Mouse (Mus musculus): ENCODE measurements around the gene Jak3.
"Not testable (repeated sequence)": the region's sequence is repeated elsewhere in the genome, so short reads cannot be mapped to it uniquely, and the experiment has no call there.

Gene Jak3

DNA sequence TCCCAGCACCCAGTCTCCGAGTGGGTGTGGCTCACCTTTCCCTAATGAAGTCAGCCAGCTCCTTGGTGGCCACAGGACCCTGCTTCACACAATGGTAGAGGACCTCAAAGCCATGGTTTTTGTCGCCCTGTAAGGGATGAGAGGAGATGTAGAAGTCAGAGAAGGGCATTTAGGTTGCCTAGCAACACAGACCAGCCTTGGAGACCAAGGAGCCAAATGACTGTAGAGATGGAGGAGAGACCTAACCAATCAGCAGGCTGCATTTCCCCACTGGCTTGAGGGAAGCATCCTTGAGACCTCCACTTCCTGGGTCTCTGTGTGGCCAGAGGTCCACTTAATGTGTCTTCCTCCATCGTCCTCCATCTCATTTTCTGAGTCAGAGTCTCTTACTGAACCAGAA lies 42.2 kb downstream of the Jak3 start:
- no peak for DNase-seq (ENCODE audit: extremely low read depth, insufficient read length, low spot score)

DNA sequence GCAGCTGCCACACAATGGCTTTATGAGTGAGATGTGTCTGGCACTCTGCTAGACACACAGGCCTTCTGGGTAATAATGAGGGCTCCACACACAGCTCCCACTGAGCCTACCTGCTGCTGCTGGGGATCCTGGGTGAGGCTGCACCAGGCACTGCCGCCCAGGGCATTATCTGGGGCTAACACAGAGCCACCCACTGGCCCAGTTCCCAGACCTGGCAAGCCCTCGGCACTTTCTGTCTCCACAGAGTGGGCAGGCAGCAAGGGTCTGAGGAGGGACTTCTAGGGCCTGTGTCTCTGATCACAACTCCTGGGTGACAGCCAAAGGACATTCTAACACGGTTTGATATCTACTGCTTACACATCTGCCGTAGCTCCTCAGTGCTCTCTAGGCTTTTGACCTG lies 43.1 kb downstream of the Jak3 start:
- DNase-seq (ENCODE audit: extremely low read depth, insufficient read length, low spot score), result no peak

GRCm38 (mm10) chr8:71719928-71720457 lies 43.9 kb downstream of the Jak3 start:
- DNase-seq (ENCODE audit: extremely low read depth, insufficient read length, low spot score), result no peak

- DNase-seq (ENCODE audit: extremely low read depth, insufficient read length, low spot score), result peak; percentile 53
Observed at GRCm38 (mm10) chr8:71723047-71723551, 47.0 kb downstream of the Jak3 start.

DNA sequence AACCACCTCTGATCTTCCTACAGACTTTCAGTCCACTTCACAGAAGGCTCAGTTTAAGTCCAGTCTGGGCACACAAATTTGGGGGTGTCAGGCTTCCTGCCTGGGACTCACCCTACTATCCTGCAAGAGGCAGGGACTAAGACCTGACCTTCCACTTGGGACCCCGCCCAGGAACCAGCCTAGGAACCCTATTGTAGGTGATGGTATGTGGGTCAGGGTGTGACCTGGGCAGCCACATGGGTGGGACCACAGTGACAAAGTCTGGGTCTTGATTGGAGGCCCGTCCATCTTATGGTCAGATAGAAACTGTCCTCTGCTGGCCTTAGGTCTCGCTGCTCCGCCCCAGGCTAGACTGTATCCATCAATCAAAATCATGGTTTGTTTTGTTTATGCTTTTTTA lies 48.3 kb downstream of the Jak3 start:
- DNase-seq (ENCODE audit: extremely low read depth, insufficient read length, low spot score), result no peak

DNA sequence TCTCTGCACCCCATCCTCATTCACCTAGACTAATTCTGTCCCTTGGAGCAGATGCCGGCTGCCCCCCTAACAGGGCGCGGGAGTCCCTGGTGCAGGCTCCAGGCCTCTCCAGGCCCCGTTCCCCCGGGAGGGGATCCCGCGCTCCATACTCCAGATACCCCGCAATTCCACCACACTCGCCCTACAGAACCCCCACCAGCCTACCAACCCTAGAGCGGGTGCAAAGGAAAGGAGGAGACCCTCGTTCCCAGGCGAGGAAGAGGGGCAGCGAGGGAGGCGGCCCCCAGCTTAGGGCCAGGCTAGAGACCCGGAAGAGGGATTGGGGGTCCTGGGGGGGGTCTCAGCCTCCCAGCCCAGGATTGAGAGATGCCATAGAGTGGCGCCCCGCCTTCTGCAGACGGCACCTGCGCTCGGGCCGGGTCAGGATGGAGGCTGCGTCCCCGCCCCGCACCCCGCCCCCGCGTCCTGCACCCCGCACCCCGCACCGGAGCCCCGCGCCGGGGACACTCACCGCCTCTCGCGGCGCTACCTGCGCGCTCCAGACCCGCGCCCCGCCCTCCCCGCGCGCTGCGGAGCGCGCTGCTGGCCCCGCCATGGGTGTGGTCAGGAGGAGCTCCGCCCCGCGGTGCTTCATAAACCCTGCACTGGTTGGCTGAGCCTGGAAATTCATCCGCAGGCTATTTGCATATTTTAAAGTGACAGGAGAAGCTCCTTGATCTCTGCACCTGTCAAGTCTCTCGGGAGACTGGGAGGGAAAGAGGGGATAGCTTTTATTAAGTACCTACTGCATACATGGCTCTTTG lies 49.2 kb downstream of the Jak3 start, which contains the start of gene Fcho1:
Fcho1 (minus strand) TSS at position 595 of the 803 bp plus-strand sequence.
- DNase-seq (ENCODE audit: extremely low read depth, insufficient read length, low spot score), result no peak

DNA sequence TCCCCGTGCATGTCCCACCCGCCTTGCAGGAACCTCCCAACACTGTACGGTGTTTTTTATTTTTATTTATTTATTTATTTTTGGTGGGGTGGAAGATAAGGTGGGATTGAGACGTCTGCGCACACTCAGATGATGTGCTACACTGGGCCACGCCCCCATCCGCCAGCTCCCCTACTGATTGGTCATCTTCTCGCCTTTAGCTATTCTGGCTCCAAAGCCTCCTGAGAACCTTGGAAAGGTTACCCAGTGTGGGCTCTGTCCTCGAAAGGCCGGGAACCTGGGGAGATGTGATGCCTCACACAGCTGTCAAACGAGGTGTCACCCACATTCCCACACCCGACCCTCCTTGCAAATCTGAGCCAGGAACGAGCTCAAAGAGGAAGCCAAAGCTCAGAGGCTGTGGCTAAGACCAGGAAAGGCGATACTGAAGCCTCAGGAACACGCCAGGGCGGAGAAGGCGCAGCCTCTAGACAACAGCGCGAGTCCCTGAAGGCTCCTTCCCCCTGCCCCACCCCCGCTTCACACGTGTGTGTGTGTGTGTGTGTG lies 52.2 kb downstream of the Jak3 start:
- no peak for DNase-seq (ENCODE audit: extremely low read depth, insufficient read length, low spot score)

GRCm38 (mm10) chr8:71728826-71729620 lies 52.9 kb downstream of the Jak3 start:
- no peak for DNase-seq (ENCODE audit: extremely low read depth, insufficient read length, low spot score)

DNA sequence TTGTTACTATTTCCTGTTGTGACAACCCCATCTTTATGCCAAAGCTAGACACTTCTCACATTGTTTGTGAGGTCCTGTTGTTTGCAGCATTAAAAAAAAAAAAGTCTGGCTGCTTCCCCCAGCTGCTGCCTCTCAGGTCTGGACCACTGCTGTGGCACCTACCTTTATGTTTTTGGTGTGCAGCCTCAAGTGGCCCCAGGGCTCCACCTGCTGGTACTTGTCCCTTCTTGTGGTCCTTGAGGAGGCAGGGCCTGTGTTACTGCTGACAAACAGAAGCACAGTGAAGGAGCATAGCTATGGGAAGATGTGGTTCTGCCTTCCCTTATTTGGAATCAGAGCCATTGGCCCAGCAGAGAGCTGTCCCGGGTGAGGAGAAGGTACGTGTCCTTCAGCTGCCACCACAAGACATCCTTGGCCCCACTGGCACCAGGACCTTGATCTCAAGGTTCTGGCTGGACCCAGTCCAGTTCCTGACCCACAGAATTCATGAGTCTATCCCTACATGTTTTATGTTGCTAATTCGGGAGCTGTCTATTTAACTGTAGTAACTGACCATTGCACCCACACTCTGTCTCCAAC lies 55.6 kb downstream of the Jak3 start:
- no peak for DNase-seq (ENCODE audit: extremely low read depth, insufficient read length, low spot score)

DNA sequence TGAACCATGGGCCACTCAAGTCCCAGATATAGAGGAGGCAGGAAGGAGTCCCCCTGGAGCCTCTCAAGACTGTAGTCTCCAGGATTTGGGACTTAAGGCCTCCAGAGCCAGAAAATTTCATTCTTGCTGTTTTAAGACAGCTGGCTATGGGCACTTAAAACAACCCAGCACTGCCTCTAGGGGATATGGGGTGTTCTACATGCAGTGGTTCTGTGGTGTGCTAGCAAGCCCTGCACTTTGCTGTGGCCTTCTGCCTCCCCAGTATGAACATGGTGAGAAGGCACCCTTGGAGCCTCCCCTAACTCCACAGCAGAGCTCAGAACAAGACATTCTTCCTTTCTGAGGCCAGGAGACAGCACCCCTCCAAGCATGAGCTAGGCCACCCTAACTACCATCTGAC lies 62.2 kb downstream of the Jak3 start:
- DNase-seq (ENCODE audit: extremely low read depth, insufficient read length, low spot score), result not testable (repeated sequence)

All from 3134 (cell line).